Mouse (Mus musculus): Measurements from ENCODE around the gene Armt1. TPM values are rescaled to one million over a fixed set of nuclear protein-coding genes. Genes with fewer than 3 reads are reported as not detected.
"Not testable (repeated sequence)": the region's sequence is repeated elsewhere in the genome, so short reads cannot be mapped to it uniquely, and the experiment has no call there.

Armt1 gene
- total RNA-seq, 2 experiments from 2014 or later, result 22.5 to 23.8 TPM

- DNase-seq (ENCODE audit: low spot score in 2 of 2), result no peak
Observed at GRCm38 (mm10) chr10:4432996-4433755, 909 bp downstream of the Armt1 start.

- not testable (repeated sequence) for DNase-seq (ENCODE audit: low spot score in 2 of 2)
Observed at GRCm38 (mm10) chr10:4433871-4434270, 1.6 kb downstream of the Armt1 start.

- no peak for DNase-seq (ENCODE audit: low spot score in 2 of 2)
Observed at GRCm38 (mm10) chr10:4435416-4435815, 3.1 kb downstream of the Armt1 start.

- no peak for DNase-seq (ENCODE audit: low spot score in 2 of 2)
Observed at GRCm38 (mm10) chr10:4456409-4456808, 24.1 kb downstream of the Armt1 start.

GRCm38 (mm10) chr10:4460201-4460600, 27.9 kb downstream of the Armt1 start:
- DNase-seq (ENCODE audit: low spot score in 2 of 2), result no peak

- no peak for DNase-seq (ENCODE audit: low spot score in 2 of 2)
Observed at GRCm38 (mm10) chr10:4465799-4466198, 33.5 kb downstream of the Armt1 start.

- no peak for DNase-seq (ENCODE audit: low spot score in 2 of 2)
Observed at GRCm38 (mm10) chr10:4469406-4469805, 37.1 kb downstream of the Armt1 start.

GRCm38 (mm10) chr10:4473591-4473993, 41.3 kb downstream of the Armt1 start:
- no peak for DNase-seq (ENCODE audit: low spot score in 2 of 2)

- no peak for DNase-seq (ENCODE audit: low spot score in 2 of 2)
Observed at GRCm38 (mm10) chr10:4475431-4475830, 43.2 kb downstream of the Armt1 start.

GRCm38 (mm10) chr10:4476604-4477003, 44.3 kb downstream of the Armt1 start:
- DNase-seq (ENCODE audit: low spot score in 2 of 2), result no peak

GRCm38 (mm10) chr10:4480929-4481328, 48.7 kb downstream of the Armt1 start:
- DNase-seq (ENCODE audit: low spot score in 2 of 2), result no peak

GRCm38 (mm10) chr10:4481695-4482094, 49.4 kb downstream of the Armt1 start:
- DNase-seq (ENCODE audit: low spot score in 2 of 2), result no peak

GRCm38 (mm10) chr10:4482355-4482754, 50.1 kb downstream of the Armt1 start, which contains the start of gene Ccdc170:
TSS of gene Ccdc170 (plus strand) at chr10:4482502.
- no peak for DNase-seq (ENCODE audit: low spot score in 2 of 2)

GRCm38 (mm10) chr10:4483848-4484247, 51.6 kb downstream of the Armt1 start:
- no peak for DNase-seq (ENCODE audit: low spot score in 2 of 2)

GRCm38 (mm10) chr10:4484986-4485385, 52.7 kb downstream of the Armt1 start:
- no peak for DNase-seq (ENCODE audit: low spot score in 2 of 2)

- no peak for DNase-seq (ENCODE audit: low spot score in 2 of 2)
Observed at GRCm38 (mm10) chr10:4489865-4490264, 57.6 kb downstream of the Armt1 start.

GRCm38 (mm10) chr10:4491281-4491680, 59.0 kb downstream of the Armt1 start:
- no peak for DNase-seq (ENCODE audit: low spot score in 2 of 2)

GRCm38 (mm10) chr10:4492045-4492444, 59.8 kb downstream of the Armt1 start:
- DNase-seq (ENCODE audit: low spot score in 2 of 2), result no peak

GRCm38 (mm10) chr10:4492909-4493308, 60.6 kb downstream of the Armt1 start:
- DNase-seq (ENCODE audit: low spot score in 2 of 2), result no peak

- DNase-seq (ENCODE audit: low spot score in 2 of 2), result no peak
Observed at GRCm38 (mm10) chr10:4503251-4503650, 71.0 kb downstream of the Armt1 start.
